Comparison of ENCODE assay signal across 18 mouse cellular contexts in the genomic region with DNA sequence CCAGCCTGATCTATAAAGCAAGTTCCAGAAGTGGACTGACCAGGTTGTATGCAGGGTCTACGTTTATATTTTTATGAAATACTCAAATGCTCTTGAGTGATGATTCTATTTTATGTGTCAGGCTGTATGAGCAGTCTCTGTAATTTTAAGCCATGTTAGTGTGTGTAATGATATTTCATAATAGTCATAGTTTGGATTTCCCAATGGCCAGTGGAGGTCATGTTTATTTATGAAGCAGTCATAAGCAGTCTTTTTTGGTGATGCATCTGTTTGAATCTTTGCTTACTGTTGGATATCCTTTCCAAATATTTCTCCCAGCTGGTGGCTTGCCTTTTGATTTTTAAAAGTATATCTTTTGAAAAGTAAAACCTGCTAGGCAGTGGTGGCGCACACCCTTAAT. TPM values are rescaled to one million over a fixed set of nuclear protein-coding genes. Genes with fewer than 3 reads are reported as not detected.
A peak's percentile ranks its signal among the peaks of the same experiment; 100 is the strongest.
DNase-seq lines count a peak whose midpoint lies in the region; ATAC-seq lines count a peak whose summit lies in the region.
"Had no signal": no experiment of that assay in that cellular context is flagged by ENCODE, and none has a peak within 500 bp of the region (broad histone marks: within the 10 kb centered on the region; RNA-seq: fewer than 3 reads in every experiment).

No protein-coding gene starts in this region.

- no peaks in the 10 kb centered on the region for H3K9me3 ChIP-seq in lung, embryonic 16.5 days (ENCODE audit: control insufficient read depth, low read length)
- H3K9me3 ChIP-seq: embryonic facial prominence, embryonic 13.5 days; embryonic facial prominence, embryonic 15.5 days; forebrain, embryonic 10.5 days; forebrain, embryonic 12.5 days had no signal

- no peak overlapping the region for H3K4me2 ChIP-seq in lung, embryonic 16.5 days (ENCODE audit: low read depth, low read length)
- H3K4me2 ChIP-seq: embryonic facial prominence, embryonic 13.5 days; embryonic facial prominence, embryonic 15.5 days; forebrain, embryonic 12.5 days had no signal

- H3K27me3 ChIP-seq in lung, embryonic 16.5 days (ENCODE audit: control insufficient read depth, insufficient read depth, low read depth, low read length): no peaks in the 10 kb centered on the region
- H3K27me3 ChIP-seq: embryonic facial prominence, embryonic 13.5 days; embryonic facial prominence, embryonic 15.5 days; forebrain, embryonic 12.5 days had no signal

- 67% methylated on average over 2 of the region's 2 CpGs for WGBS in lung, embryonic 16.5 days

- ATAC-seq in lung, embryonic 16.5 days (ENCODE audit: low read depth): peak; percentile 74
- no peak for ATAC-seq in megakaryocyte-erythroid progenitor cell, adult 5-6 weeks (replicated peaks; ENCODE audit: low FRiP score, low TSS enrichment, poor library complexity, severe bottlenecking)
- ATAC-seq: forebrain, embryonic 14.5 days had no signal

- no peaks in the 10 kb centered on the region for H3K4me1 ChIP-seq in lung, embryonic 16.5 days (replicated peaks; ENCODE audit: control insufficient read depth, insufficient read depth, low read length)
- H3K4me1 ChIP-seq: embryonic facial prominence, embryonic 13.5 days; embryonic facial prominence, embryonic 15.5 days; forebrain, embryonic 12.5 days had no signal

- H3K27ac ChIP-seq in lung, embryonic 16.5 days (ENCODE audit: low read length): no peak overlapping the region
- H3K27ac ChIP-seq: embryonic facial prominence, embryonic 13.5 days; embryonic facial prominence, embryonic 15.5 days; forebrain, embryonic 10.5 days; forebrain, embryonic 12.5 days had no signal

- no peak overlapping the region for H3K9ac ChIP-seq in lung, embryonic 16.5 days (ENCODE audit: low read length)
- H3K9ac ChIP-seq: embryonic facial prominence, embryonic 13.5 days; embryonic facial prominence, embryonic 15.5 days; forebrain, embryonic 12.5 days had no signal

- no peaks in the 10 kb centered on the region for H3K36me3 ChIP-seq in lung, embryonic 16.5 days (ENCODE audit: control insufficient read depth, insufficient read depth, low read length)
- H3K36me3 ChIP-seq: embryonic facial prominence, embryonic 13.5 days; embryonic facial prominence, embryonic 15.5 days; forebrain, embryonic 10.5 days; forebrain, embryonic 12.5 days had no signal

- H3K4me3 ChIP-seq in lung, embryonic 16.5 days (ENCODE audit: low read length): no peak overlapping the region
- H3K4me3 ChIP-seq: embryonic facial prominence, embryonic 13.5 days; embryonic facial prominence, embryonic 15.5 days; erythroblast, embryonic 14.5 days; forebrain, embryonic 10.5 days; forebrain, embryonic 12.5 days had no signal

- DNase-seq in lung, postnatal 14 days: no peak
- peak; percentile 34 for DNase-seq in lung, postnatal 10 days
- no peak for DNase-seq in lung, postnatal 4 days
- DNase-seq in lung, postnatal 36 days: peak; percentile 48
- DNase-seq: adrenal gland, adult 2 months; adrenal gland, postnatal 10 days; adrenal gland, postnatal 25 days; cerebellum, adult 11 months; cerebellum, adult 8-10 months; cerebellum, adult 9-11 months had no signal

RNA-seq across cellular contexts. Expression of a gene that starts 11.3 kb away (rescaled TPM):
- polyA plus RNA-seq in lung, embryonic 16.5 days (2015; fragmentation: Nextera tagmentation; extraction: Ambion mirVana): 2.2 and 3.5 TPM in 2 replicates
- total RNA-seq in megakaryocyte-erythroid progenitor cell, adult 5-6 weeks (2014; fragmentation: Nextera tagmentation): 0.50 TPM in 1 of 2 replicates, not detected in the other
- total RNA-seq in megakaryocyte-erythroid progenitor cell, adult 5-6 weeks (2017): 0.27 TPM in 1 of 2 replicates, not detected in the other
- polyA plus RNA-seq: erythroblast, embryonic 14.5 days had no signal

Comparison
In these comparisons a context has a peak if more than half of its experiments do, and no peak if none do; other contexts are left out.
1. DNase-seq: peak in lung, postnatal 10 days (single experiment) and lung, postnatal 36 days (single experiment); none in lung, postnatal 14 days (single experiment) and lung, postnatal 4 days (0 of 2).